Mouse (Mus musculus) olfactory bulb, adult 2 months (tissue): ENCODE measurements around the gene Ccdc146.

Experiments used
- CTCF ChIP-seq: fragments of 200-500 bp; IDR thresholded peaks from 2 replicates; pipeline ENCODE4 v1.5.1; 2012; ENCODE audit warnings: low read depth, mild to moderate bottlenecking, low read length, moderate library complexity; ENCODE audit not compliant: insufficient read depth
- POLR2A ChIP-seq: fragments of 200-500 bp; IDR thresholded peaks from 2 replicates; pipeline ENCODE4 v1.6.1; 2012; ENCODE audit warnings: mild to moderate bottlenecking, low read depth, low read length, moderate library complexity; ENCODE audit not compliant: insufficient read depth

- TF ChIP-seq CTCF = no peak
- TF ChIP-seq POLR2A = no peak
These were observed 123.5 kb downstream of the Ccdc146 start for GRCm38 (mm10) chr5:21301011-21301410.
